Mouse (Mus musculus): Measurements from ENCODE around the gene 1700020L24Rik. TPM values are rescaled to one million over a fixed set of nuclear protein-coding genes. Genes with fewer than 3 reads are reported as not detected.

1700020L24Rik gene
- 0.80 and 1.2 TPM in 2 replicates for polyA plus RNA-seq (2015; fragmentation: Nextera tagmentation; extraction: Ambion mirVana)

DNA sequence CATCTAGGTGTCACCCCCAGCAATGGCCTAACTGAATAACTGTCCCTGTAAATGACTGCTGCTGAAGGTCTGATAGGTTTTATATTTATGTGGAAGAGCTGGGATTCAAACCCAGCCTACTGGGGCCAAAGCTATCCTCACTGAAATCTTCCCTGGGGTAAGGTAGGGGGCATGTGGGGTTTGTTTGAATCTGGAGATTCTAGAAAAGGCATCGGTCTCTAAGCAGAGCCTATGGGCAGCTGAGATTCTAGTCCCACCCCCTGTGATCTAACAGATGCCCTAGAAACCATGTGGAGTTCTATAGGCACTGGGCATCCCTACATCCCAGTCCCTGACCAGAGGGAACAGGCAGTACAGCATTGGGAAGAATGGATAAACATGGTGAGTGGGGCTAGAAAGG is at the start of gene 1700020L24Rik:
1700020L24Rik (plus strand) TSS at position 301 of the 400 bp plus-strand sequence.

DNA sequence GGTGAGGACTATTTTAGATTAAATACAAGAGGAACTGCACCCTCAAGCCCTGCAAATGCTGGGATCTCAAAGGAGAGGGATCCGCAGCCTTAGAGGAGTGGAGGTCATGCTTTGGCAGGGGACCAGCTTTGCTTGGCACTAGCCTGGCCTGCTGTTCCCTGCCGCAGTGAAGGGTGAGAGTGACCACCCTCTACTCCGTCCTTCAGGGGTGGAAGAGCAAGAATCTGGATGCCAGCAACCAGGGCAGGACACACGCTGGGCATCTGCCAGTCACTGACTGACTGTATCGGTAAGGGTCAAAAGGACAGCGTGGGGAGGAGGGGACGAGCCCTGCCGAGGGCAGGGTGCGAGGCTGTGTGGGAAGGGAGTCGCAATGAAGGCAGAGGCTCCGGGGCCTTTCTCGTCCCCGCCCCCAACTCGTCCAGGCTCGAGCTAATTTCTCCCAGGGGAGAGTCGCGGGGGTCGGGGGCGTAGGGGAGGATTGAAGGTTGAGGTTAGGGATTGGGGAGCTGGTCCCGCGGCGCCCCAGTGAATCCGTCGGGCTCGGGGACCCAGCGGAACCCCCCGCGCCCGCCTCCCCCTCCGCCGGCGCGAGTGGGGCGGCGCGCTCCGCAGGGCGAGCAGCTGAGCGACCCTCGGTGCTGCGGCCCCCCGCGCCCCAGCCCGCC is 28.3 kb upstream of the 1700020L24Rik start, which contains the start of gene Rasl10b:
Rasl10b (plus strand) TSS at position 51 of the 668 bp plus-strand sequence.

DNA sequence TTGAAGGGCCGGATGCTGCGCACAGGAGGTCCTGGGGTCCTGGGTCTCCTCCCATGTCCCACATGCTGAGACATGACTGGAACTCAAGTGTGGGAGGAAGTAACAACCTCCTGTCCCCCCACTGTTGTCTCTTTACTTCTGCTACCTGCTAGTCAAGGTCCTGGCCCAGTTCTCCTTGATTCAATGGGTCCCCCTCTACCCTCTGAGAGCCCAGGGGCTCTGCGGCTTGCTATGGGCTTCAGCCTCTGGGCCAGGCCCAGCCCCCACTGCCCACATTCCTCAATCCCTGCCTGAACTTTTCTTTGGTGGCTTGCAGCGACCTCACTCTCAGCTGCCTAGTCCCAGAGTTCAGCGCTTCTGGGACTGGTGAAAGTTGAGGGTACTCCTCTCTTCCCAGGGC is 8.1 kb upstream of the 1700020L24Rik start, which contains the start of gene Gas2l2:
Gas2l2 (minus strand) TSS at position 101 of the 400 bp plus-strand sequence.

DNA sequence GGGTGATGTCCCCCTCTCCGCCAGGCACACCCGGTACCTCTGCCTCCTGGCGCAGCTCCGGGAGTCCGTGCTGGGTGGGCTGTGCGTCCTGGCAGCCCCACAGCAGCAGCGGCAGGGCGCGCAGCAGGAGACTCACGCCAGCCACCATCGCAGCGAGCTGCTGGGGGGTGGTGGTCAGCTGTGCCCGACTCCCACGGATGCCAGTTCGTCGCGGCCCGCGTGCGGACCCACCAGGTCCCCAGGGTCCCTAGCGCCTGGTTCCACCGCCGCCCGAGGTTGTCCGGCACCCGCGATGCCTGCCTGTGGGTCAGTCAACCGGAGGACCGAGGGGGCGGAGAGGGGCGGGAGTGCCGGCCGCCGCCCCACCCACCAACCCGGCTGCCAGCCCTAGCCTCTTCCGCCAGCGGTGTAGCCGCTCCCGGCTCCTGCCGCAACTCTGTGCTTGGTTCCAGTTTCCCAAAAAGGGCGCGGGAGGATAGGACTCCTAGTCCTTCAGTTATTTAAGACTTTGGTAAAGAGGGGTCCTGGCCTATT is 25.3 kb downstream of the 1700020L24Rik start, which contains the start of gene Mmp28:
Mmp28 (minus strand) TSS at position 361 of the 534 bp plus-strand sequence.

DNA sequence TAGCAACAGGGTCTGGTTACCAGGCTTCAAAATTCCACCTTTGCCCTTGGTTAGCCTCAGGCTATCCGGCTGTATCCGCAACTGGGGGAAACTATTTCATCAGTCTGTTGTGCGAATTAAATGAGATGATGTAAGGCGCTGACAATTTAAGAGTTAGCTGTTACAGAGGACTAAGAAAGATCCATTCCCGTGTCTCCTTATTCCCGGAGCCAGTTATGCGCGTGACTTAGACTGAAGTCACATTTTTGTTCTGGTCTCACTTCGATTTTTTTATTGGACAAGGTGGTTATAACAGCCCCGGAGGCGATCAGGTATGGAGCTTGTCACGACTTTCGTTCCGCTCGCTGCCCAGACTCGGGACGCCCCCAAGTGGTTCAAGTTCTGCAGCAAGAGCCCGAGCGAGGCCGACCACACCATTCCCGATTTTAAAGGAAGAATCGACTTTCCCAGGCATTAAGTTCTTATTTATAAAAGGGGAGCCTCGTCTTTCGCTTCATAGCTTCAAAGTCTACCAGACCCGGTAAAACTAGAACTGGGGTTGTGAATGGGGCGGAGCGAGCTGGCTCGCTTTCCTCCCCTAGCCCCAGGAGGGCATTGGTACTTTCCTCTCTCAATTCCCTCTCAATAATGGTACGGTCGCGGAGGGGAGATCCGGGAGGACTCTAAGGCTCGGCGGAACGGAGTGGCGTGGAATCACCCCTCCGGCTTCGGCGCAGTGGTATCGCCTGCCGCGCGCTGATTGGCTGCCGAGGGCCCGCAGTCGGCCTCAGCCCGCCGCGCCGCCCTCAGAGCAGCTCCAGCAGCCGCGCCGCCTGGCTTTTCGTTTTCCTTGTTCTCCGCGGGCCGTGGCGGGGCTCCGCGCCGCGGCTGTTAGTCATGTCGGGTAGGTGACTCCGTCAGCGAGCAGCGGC is 35.1 kb downstream of the 1700020L24Rik start, which contains the start of gene Taf15:
Taf15 (plus strand) TSS at position 763 of the 911 bp plus-strand sequence.

Other genes starting within 250 kb of the 1700020L24Rik start
- 0.47 and 1.0 TPM in 2 replicates for gene Slfn3, start 246.3 kb upstream of the 1700020L24Rik start, polyA plus RNA-seq (2015; fragmentation: Nextera tagmentation; extraction: Ambion mirVana)
- 0.85 and 0.97 TPM in 2 replicates for gene Slfn14, start 151.0 kb upstream of the 1700020L24Rik start, polyA plus RNA-seq (2015; fragmentation: Nextera tagmentation; extraction: Ambion mirVana)
- gene Ap2b1, start 138.7 kb upstream of the 1700020L24Rik start, polyA plus RNA-seq (2015; fragmentation: Nextera tagmentation; extraction: Ambion mirVana) = 32.6 and 37.1 TPM in 2 replicates
- gene Pex12, start 135.1 kb upstream of the 1700020L24Rik start, polyA plus RNA-seq (2015; fragmentation: Nextera tagmentation; extraction: Ambion mirVana) = 8.4 and 13.0 TPM in 2 replicates
- 4.4 and 5.9 TPM in 2 replicates for gene Rasl10b, start 28.5 kb upstream of the 1700020L24Rik start, polyA plus RNA-seq (2015; fragmentation: Nextera tagmentation; extraction: Ambion mirVana)
- gene Gas2l2, start 8.2 kb upstream of the 1700020L24Rik start, polyA plus RNA-seq (2015; fragmentation: Nextera tagmentation; extraction: Ambion mirVana) = 0.08 TPM in 1 of 2 replicates, not detected in the other
- gene Mmp28, start 25.4 kb downstream of the 1700020L24Rik start, polyA plus RNA-seq (2015; fragmentation: Nextera tagmentation; extraction: Ambion mirVana) = 1.9 and 3.2 TPM in 2 replicates
- gene Taf15, start 35.4 kb downstream of the 1700020L24Rik start, polyA plus RNA-seq (2015; fragmentation: Nextera tagmentation; extraction: Ambion mirVana) = 4.9 and 6.5 TPM in 2 replicates
- gene Heatr9, start 84.5 kb downstream of the 1700020L24Rik start, polyA plus RNA-seq (2015; fragmentation: Nextera tagmentation; extraction: Ambion mirVana) = not detected in 2 replicates
- gene Ccl5, start 92.8 kb downstream of the 1700020L24Rik start, polyA plus RNA-seq (2015; fragmentation: Nextera tagmentation; extraction: Ambion mirVana) = 1.9 and 4.3 TPM in 2 replicates
- 23.0 and 30.6 TPM in 2 replicates for gene Ccl9, start 141.0 kb downstream of the 1700020L24Rik start, polyA plus RNA-seq (2015; fragmentation: Nextera tagmentation; extraction: Ambion mirVana)
- 76.3 and 108 TPM in 2 replicates for gene Ccl6, start 155.4 kb downstream of the 1700020L24Rik start, polyA plus RNA-seq (2015; fragmentation: Nextera tagmentation; extraction: Ambion mirVana)
- gene Rpl9-ps1, start 207.9 kb downstream of the 1700020L24Rik start, polyA plus RNA-seq (2015; fragmentation: Nextera tagmentation; extraction: Ambion mirVana) = not detected in 2 replicates
- gene Ccl3, start 211.7 kb downstream of the 1700020L24Rik start, polyA plus RNA-seq (2015; fragmentation: Nextera tagmentation; extraction: Ambion mirVana) = 1.1 and 1.5 TPM in 2 replicates
- 2.0 and 2.8 TPM in 2 replicates for gene Ccl4, start 224.9 kb downstream of the 1700020L24Rik start, polyA plus RNA-seq (2015; fragmentation: Nextera tagmentation; extraction: Ambion mirVana)

Data from adrenal gland, postnatal 0 days (tissue).